Comparison of ENCODE assay signal across 10 mouse cellular contexts in the genomic region with DNA sequence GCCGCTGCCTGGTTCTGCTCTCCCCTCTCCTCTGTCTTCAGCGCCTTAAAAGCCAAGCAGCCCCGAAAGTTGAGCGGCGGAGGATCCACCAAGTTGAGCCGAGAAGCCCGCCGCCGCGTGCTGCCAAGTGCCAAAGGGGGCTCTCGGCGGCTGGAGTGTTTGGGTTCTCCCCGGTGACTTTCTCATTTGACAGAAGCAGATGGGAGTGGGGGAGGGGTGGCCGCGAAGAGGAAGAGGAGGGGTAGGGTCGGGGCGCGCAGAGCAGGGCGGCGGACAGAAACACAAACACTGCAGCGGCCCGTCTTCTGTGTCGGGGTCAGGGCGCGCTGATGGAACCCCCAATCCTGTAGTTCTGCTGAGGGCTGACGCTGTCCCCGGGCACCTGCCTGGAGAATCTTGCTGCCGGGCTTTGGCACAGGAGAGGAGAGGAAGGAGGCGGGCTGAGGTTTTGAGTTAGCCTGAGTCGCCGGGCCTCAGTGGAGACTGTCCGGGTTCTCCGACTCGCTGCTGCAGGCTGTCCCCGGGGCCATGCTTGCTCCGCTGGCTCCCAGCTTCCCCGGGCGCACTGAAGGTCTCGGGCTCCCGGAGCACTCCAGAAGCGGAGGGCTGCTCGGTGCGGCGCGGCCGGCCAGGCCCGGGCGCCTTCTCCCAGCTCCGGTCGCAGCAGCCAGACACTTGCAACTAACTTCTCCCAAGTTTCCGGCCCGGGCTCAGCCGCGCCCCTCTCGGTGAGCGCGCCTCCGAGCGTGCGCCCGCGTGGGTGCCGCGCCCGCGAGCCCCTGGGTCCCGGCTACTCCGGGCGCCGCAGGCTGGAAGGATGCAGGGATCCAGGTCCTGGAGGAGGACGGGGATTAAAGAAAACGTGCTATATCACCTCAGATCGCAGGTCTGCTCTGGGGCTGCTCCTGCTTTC. TPM values are rescaled to one million over a fixed set of nuclear protein-coding genes. Genes with fewer than 3 reads are reported as not detected.
A peak's percentile ranks its signal among the peaks of the same experiment; 100 is the strongest.
DNase-seq lines count a peak whose midpoint lies in the region; ATAC-seq and TF ChIP-seq lines count a peak whose summit lies in the region.
"Had no signal": no experiment of that assay in that cellular context is flagged by ENCODE, and none has a peak within 500 bp of the region (broad histone marks: within the 10 kb centered on the region; RNA-seq: fewer than 3 reads in every experiment).

No protein-coding gene starts in this region.

- no peak overlapping the region for H3K27ac ChIP-seq in heart, embryonic 12.5 days (ENCODE audit: poor library complexity, severe bottlenecking)
- H3K27ac ChIP-seq in kidney, postnatal 0 days: no peak overlapping the region
- H3K27ac ChIP-seq in midbrain, embryonic 12.5 days (replicated peaks): peak overlapping the region; percentile 93

- H3K9me3 ChIP-seq in erythroblast, embryonic 14.5 days (ENCODE audit: control insufficient read depth, low read length): peaks cover 8% of the 10 kb centered on the region; the same call in 1 of the 2 replicates
- no peaks in the 10 kb centered on the region; the same call in 1 of the 2 replicates for H3K9me3 ChIP-seq in heart, embryonic 12.5 days (replicated peaks)
- H3K9me3 ChIP-seq in kidney, postnatal 0 days (replicated peaks; ENCODE audit: low read length): no peaks in the 10 kb centered on the region
- no peaks in the 10 kb centered on the region for H3K9me3 ChIP-seq in midbrain, embryonic 12.5 days

- no peaks in the 10 kb centered on the region for H3K36me3 ChIP-seq in erythroblast, embryonic 14.5 days (ENCODE audit: control insufficient read depth)
- no peaks in the 10 kb centered on the region for H3K36me3 ChIP-seq in heart, embryonic 12.5 days
- no peaks in the 10 kb centered on the region for H3K36me3 ChIP-seq in kidney, postnatal 0 days (ENCODE audit: insufficient read depth, low read length)
- peaks cover 10% of the 10 kb centered on the region for H3K36me3 ChIP-seq in midbrain, embryonic 12.5 days

- H3K4me1 ChIP-seq in erythroblast, embryonic 14.5 days (ENCODE audit: control insufficient read depth): no peaks in the 10 kb centered on the region; the same call in 1 of the 2 replicates
- H3K4me1 ChIP-seq in heart, embryonic 12.5 days (replicated peaks): peaks cover 29% of the 10 kb centered on the region
- peaks cover 22% of the 10 kb centered on the region for H3K4me1 ChIP-seq in kidney, postnatal 0 days (replicated peaks; ENCODE audit: insufficient read depth, low read length)
- H3K4me1 ChIP-seq in midbrain, embryonic 12.5 days: peaks cover 35% of the 10 kb centered on the region

- peak overlapping the region; percentile 18 for H3K4me3 ChIP-seq in erythroblast, embryonic 14.5 days (replicated peaks)
- H3K4me3 ChIP-seq in heart, embryonic 12.5 days: peak overlapping the region; percentile 57
- H3K4me3 ChIP-seq in kidney, postnatal 0 days (replicated peaks; ENCODE audit: low read depth, low read length): peak overlapping the region; percentile 47
- H3K4me3 ChIP-seq in midbrain, embryonic 12.5 days: peak overlapping the region; percentile 84

- H3K9ac ChIP-seq in heart, embryonic 12.5 days: peak overlapping the region; percentile 42
- H3K9ac ChIP-seq in kidney, postnatal 0 days (ENCODE audit: low read depth, low read length): no peak overlapping the region
- peak overlapping the region; percentile 92 for H3K9ac ChIP-seq in midbrain, embryonic 12.5 days (replicated peaks)

- peaks cover 96% of the 10 kb centered on the region for H3K27me3 ChIP-seq in erythroblast, embryonic 14.5 days (ENCODE audit: control insufficient read depth)
- H3K27me3 ChIP-seq in heart, embryonic 12.5 days (replicated peaks): peaks cover 83% of the 10 kb centered on the region
- peaks cover 70% of the 10 kb centered on the region for H3K27me3 ChIP-seq in kidney, postnatal 0 days (ENCODE audit: insufficient read depth, low read length)
- peaks cover 45% of the 10 kb centered on the region for H3K27me3 ChIP-seq in midbrain, embryonic 12.5 days

- DNase-seq in urinary bladder, adult 2 months (ENCODE audit: low spot score): peak; percentile 54
- no peak for DNase-seq in urinary bladder, postnatal 10 days (ENCODE audit: low spot score)
- no peak for DNase-seq in kidney, postnatal 0 days (ENCODE audit: low spot score)
- peak; percentile 43 for DNase-seq in yolk sac, embryonic 10.5 days (ENCODE audit: low spot score)

- peak overlapping the region; percentile 96 for H3K4me2 ChIP-seq in heart, embryonic 12.5 days
- H3K4me2 ChIP-seq in kidney, postnatal 0 days (ENCODE audit: low read length): peak overlapping the region; percentile 92
- H3K4me2 ChIP-seq in midbrain, embryonic 12.5 days (replicated peaks): peak overlapping the region; percentile 69

- TF ChIP-seq CTCF in kidney, postnatal 0 days (IDR thresholded peaks at IDR 0.05; ENCODE audit: low read depth): no peak

- no peak for ATAC-seq in erythroblast, adult 5-6 weeks (replicated peaks; ENCODE audit: low FRiP score, poor library complexity, severe bottlenecking)
- peak; percentile 47 for ATAC-seq in heart, embryonic 12.5 days (ENCODE audit: insufficient number of reproducible peaks, low FRiP score)
- peak; percentile 58 for ATAC-seq in kidney, postnatal 0 days (replicated peaks; ENCODE audit: low FRiP score, low read depth)
- peak; percentile 68 for ATAC-seq in midbrain, embryonic 12.5 days (ENCODE audit: low FRiP score, low read depth)

- under 1% methylated on average over 72 of the region's 73 CpGs for WGBS in heart, embryonic 12.5 days
- WGBS in kidney, postnatal 0 days: under 1% methylated on average over 70 of the region's 73 CpGs
- under 1% methylated on average over 73 of the region's 73 CpGs for WGBS in midbrain, embryonic 12.5 days

RNA-seq across cellular contexts. Expression of gene Sox21, which starts 0.6 kb away (rescaled TPM):
- 0.01 TPM in 1 of 2 replicates, not detected in the other for polyA plus RNA-seq in erythroblast, embryonic 14.5 days (2012)
- total RNA-seq in erythroblast, adult 5-6 weeks (2015; ENCODE audit: low replicate concordance): not detected in 2 replicates
- total RNA-seq in erythroblast, adult 5-6 weeks (2017; ENCODE audit: low replicate concordance): not detected in 2 replicates
- polyA plus RNA-seq in urinary bladder, adult 2 months (2012; rRNA removed): 0.06 and 0.07 TPM in 2 replicates
- 0.05 TPM in 1 of 2 replicates, not detected in the other for polyA plus RNA-seq in heart, embryonic 12.5 days (2016; fragmentation: Nextera tagmentation; extraction: Ambion mirVana)
- not detected in 2 replicates for polyA plus RNA-seq in kidney, postnatal 0 days (2015; fragmentation: Nextera tagmentation; extraction: Ambion mirVana)
- polyA plus RNA-seq in midbrain, embryonic 12.5 days (2016; fragmentation: Nextera tagmentation; extraction: Ambion mirVana): 34.8 and 35.5 TPM in 2 replicates
- total RNA-seq: gastrocnemius, postnatal 36 days had no signal

RNA-seq across cellular contexts. Expression of gene Gm9376, which starts 30.5 kb away (rescaled TPM):
- polyA plus RNA-seq in erythroblast, embryonic 14.5 days (2012): not detected in 2 replicates
- total RNA-seq in erythroblast, adult 5-6 weeks (2015; ENCODE audit: low replicate concordance): not detected in 2 replicates
- total RNA-seq in erythroblast, adult 5-6 weeks (2017; ENCODE audit: low replicate concordance): not detected in 2 replicates
- polyA plus RNA-seq in urinary bladder, adult 2 months (2012; rRNA removed): not detected in 2 replicates
- polyA plus RNA-seq in heart, embryonic 12.5 days (2016; fragmentation: Nextera tagmentation; extraction: Ambion mirVana): not detected in 2 replicates
- not detected in 2 replicates for polyA plus RNA-seq in kidney, postnatal 0 days (2015; fragmentation: Nextera tagmentation; extraction: Ambion mirVana)
- not detected in 2 replicates for polyA plus RNA-seq in midbrain, embryonic 12.5 days (2016; fragmentation: Nextera tagmentation; extraction: Ambion mirVana)
- total RNA-seq: gastrocnemius, postnatal 36 days had no signal
- polyA plus RNA-seq: C2C12 had no signal

Comparison
In these comparisons a context has a peak if more than half of its experiments do, and no peak if none do; other contexts are left out.
1. DNase-seq: peak in urinary bladder, adult 2 months (single experiment) and yolk sac, embryonic 10.5 days (single experiment); none in urinary bladder, postnatal 10 days (single experiment) and kidney, postnatal 0 days (single experiment).
2. H3K4me3 ChIP-seq: peak in every context shown above with its lines; median percentile 84 in midbrain, embryonic 12.5 days; 57 in heart, embryonic 12.5 days; 47 in kidney, postnatal 0 days; 18 in erythroblast, embryonic 14.5 days.
3. RNA of gene Sox21, which starts 0.6 kb away (polyA plus RNA-seq): 34.8 to 35.5 TPM in midbrain, embryonic 12.5 days; 0.06 to 0.07 TPM in urinary bladder, adult 2 months, 0.05 TPM in heart, embryonic 12.5 days, not detected in kidney, postnatal 0 days and 0.01 TPM in erythroblast, embryonic 14.5 days; every median in the first group is over 10 times any median in the second.
4. Peak in every context shown above with its lines, with median percentiles within 50 percentile points of each other: H3K4me2 ChIP-seq.